Mouse (Mus musculus): ENCODE results near the gene Rhox6. TPM values are rescaled to one million over a fixed set of nuclear protein-coding genes. Genes with fewer than 3 reads are reported as not detected.

Gene Rhox6
- polyA plus RNA-seq, 1 experiment from 2014 or later = not detected

Other genes with a start within 250 kb of the Rhox6 start
- not detected in 2 replicates for gene Rhox3f, start 245.9 kb upstream of the Rhox6 start, polyA plus RNA-seq (2014; fragmentation: Nextera tagmentation; extraction: Ambion mirVana)
- not detected in 2 replicates for gene Rhox4f, start 219.2 kb upstream of the Rhox6 start, polyA plus RNA-seq (2014; fragmentation: Nextera tagmentation; extraction: Ambion mirVana)
- gene Rhox3g, start 198.3 kb upstream of the Rhox6 start, polyA plus RNA-seq (2014; fragmentation: Nextera tagmentation; extraction: Ambion mirVana) = not detected in 2 replicates
- not detected in 2 replicates for gene Rhox2g, start 183.4 kb upstream of the Rhox6 start, polyA plus RNA-seq (2014; fragmentation: Nextera tagmentation; extraction: Ambion mirVana)
- not detected in 2 replicates for gene Rhox4g, start 175.6 kb upstream of the Rhox6 start, polyA plus RNA-seq (2014; fragmentation: Nextera tagmentation; extraction: Ambion mirVana)
- not detected in 2 replicates for gene Rhox3h, start 158.1 kb upstream of the Rhox6 start, polyA plus RNA-seq (2014; fragmentation: Nextera tagmentation; extraction: Ambion mirVana)
- not detected in 2 replicates for gene Rhox2h, start 153.6 kb upstream of the Rhox6 start, polyA plus RNA-seq (2014; fragmentation: Nextera tagmentation; extraction: Ambion mirVana)
- gene Rhox5, start 22.1 kb upstream of the Rhox6 start, polyA plus RNA-seq (2014; fragmentation: Nextera tagmentation; extraction: Ambion mirVana) = 0.59 and 0.67 TPM in 2 replicates
- not detected in 2 replicates for gene Rhox7a, start 4.8 kb downstream of the Rhox6 start, polyA plus RNA-seq (2014; fragmentation: Nextera tagmentation; extraction: Ambion mirVana)
- not detected in 2 replicates for gene Rhox8, start 52.0 kb downstream of the Rhox6 start, polyA plus RNA-seq (2014; fragmentation: Nextera tagmentation; extraction: Ambion mirVana)
- gene Rhox7b, start 70.3 kb downstream of the Rhox6 start, polyA plus RNA-seq (2014; fragmentation: Nextera tagmentation; extraction: Ambion mirVana) = not detected in 2 replicates
- not detected in 2 replicates for gene Rhox9, start 74.9 kb downstream of the Rhox6 start, polyA plus RNA-seq (2014; fragmentation: Nextera tagmentation; extraction: Ambion mirVana)
- not detected in 2 replicates for gene Btg1-ps1, start 191.9 kb downstream of the Rhox6 start, polyA plus RNA-seq (2014; fragmentation: Nextera tagmentation; extraction: Ambion mirVana)
- gene Btg1-ps2, start 216.2 kb downstream of the Rhox6 start, polyA plus RNA-seq (2014; fragmentation: Nextera tagmentation; extraction: Ambion mirVana) = not detected in 2 replicates
- gene Rhox10, start 239.6 kb downstream of the Rhox6 start, polyA plus RNA-seq (2014; fragmentation: Nextera tagmentation; extraction: Ambion mirVana) = not detected in 2 replicates